Mouse (Mus musculus) olfactory bulb, adult 2 months (tissue): Measurements from ENCODE around the gene Nbea.

Experiments
- CTCF ChIP-seq: fragments of 200-500 bp; IDR thresholded peaks from 2 replicates; pipeline ENCODE4 v1.5.1; 2012; ENCODE audit warnings: low read depth, mild to moderate bottlenecking, low read length, moderate library complexity; ENCODE audit not compliant: insufficient read depth
- POLR2A ChIP-seq: fragments of 200-500 bp; IDR thresholded peaks from 2 replicates; pipeline ENCODE4 v1.6.1; 2012; ENCODE audit warnings: mild to moderate bottlenecking, low read depth, low read length, moderate library complexity; ENCODE audit not compliant: insufficient read depth

- TF ChIP-seq CTCF: no peak
- no peak for TF ChIP-seq POLR2A
These were observed 336.4 kb downstream of the Nbea start for GRCm38 (mm10) chr3:55847115-55847514.
